7 mouse cellular contexts compared by ENCODE assay signal in the genomic region with DNA sequence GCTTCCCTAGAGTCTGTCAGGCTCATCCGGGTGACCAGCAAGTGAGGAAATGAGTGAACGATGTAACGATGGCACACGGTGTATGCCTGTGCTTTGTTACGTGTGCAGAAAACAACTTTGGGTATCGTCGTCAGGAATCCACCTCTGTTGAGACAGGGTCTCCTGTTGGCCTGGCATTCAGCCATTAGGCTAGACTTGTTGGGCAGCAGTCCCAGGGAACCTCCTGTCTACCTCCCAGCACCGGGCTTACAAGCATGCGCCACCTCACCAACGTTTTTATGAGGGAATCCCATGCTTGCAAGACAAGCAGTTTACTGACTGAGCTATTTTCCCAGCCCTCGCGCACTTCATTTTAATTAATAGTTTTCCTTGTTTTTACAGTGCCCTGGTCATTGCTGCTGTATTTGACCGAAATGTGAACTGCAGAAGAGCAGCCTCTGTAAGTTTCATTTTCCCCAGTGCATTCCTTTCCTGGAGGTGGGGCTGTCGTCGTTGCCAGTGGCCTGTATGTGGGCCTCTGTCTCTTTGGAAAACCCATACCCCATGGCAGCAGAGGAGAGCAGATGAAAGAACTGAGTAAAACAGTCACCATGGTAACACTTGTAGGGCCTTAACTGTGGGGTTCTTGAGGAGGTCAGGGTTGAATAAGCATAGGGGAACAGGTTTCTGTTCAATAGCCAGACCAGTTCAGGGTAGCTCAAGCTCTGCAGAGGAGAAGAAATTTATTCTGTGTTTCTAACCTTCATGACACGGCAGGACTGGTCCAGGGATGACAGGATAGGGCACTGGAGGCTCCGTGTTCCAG. TPM values are rescaled to one million over a fixed set of nuclear protein-coding genes. Genes with fewer than 3 reads are reported as not detected.
A peak's percentile ranks its signal among the peaks of the same experiment; 100 is the strongest.
DNase-seq lines count a peak whose midpoint lies in the region; ATAC-seq and TF ChIP-seq lines count a peak whose summit lies in the region.

No protein-coding gene starts in this region.

- H3K4me2 ChIP-seq in forebrain, embryonic 13.5 days, result peak overlapping the region; percentile 33
- H3K4me2 ChIP-seq in liver, embryonic 12.5 days, result peak overlapping the region; percentile 49; the same call in 1 of the 2 replicates
- 0 out of 2 replicates have a peak overlapping the region, but pooled peaks have one; percentile 5 for H3K4me2 ChIP-seq in stomach, postnatal 0 days (replicated peaks; ENCODE audit: low read depth)

- ATAC-seq in megakaryocyte, adult 5-6 weeks (ENCODE audit: poor library complexity, severe bottlenecking), result no peak
- peak; percentile 80 for ATAC-seq in forebrain, embryonic 13.5 days
- ATAC-seq in liver, embryonic 12.5 days, result no peak
- peak; percentile 45 for ATAC-seq in stomach, postnatal 0 days (ENCODE audit: low FRiP score, low TSS enrichment)

- H3K9ac ChIP-seq in forebrain, embryonic 13.5 days, result no peak overlapping the region
- no peak overlapping the region for H3K9ac ChIP-seq in liver, embryonic 12.5 days
- no peak overlapping the region for H3K9ac ChIP-seq in stomach, postnatal 0 days (ENCODE audit: low read length)

- peaks cover 97% of the 10 kb centered on the region for H3K4me1 ChIP-seq in megakaryocyte, embryonic 14.5 days
- peaks cover 33% of the 10 kb centered on the region for H3K4me1 ChIP-seq in forebrain, embryonic 13.5 days
- peaks cover 86% of the 10 kb centered on the region for H3K4me1 ChIP-seq in liver, embryonic 12.5 days
- no peaks in the 10 kb centered on the region; the same call in 1 of the 2 replicates for H3K4me1 ChIP-seq in stomach, postnatal 0 days (replicated peaks; ENCODE audit: control insufficient read depth, insufficient read depth)

- H3K9me3 ChIP-seq in megakaryocyte, embryonic 14.5 days, result no peaks in the 10 kb centered on the region
- H3K9me3 ChIP-seq in forebrain, embryonic 13.5 days (replicated peaks), result no peaks in the 10 kb centered on the region
- H3K9me3 ChIP-seq in liver, embryonic 12.5 days (replicated peaks), result no peaks in the 10 kb centered on the region
- H3K9me3 ChIP-seq in stomach, postnatal 0 days (ENCODE audit: control insufficient read depth, low read length), result no peaks in the 10 kb centered on the region

- H3K36me3 ChIP-seq in megakaryocyte, embryonic 14.5 days (replicated peaks; ENCODE audit: low read length), result peaks cover 26% of the 10 kb centered on the region
- no peaks in the 10 kb centered on the region for H3K36me3 ChIP-seq in forebrain, embryonic 13.5 days (ENCODE audit: poor library complexity, severe bottlenecking)
- peaks cover 19% of the 10 kb centered on the region for H3K36me3 ChIP-seq in liver, embryonic 12.5 days
- H3K36me3 ChIP-seq in stomach, postnatal 0 days (ENCODE audit: control insufficient read depth, insufficient read depth, low read length), result no peaks in the 10 kb centered on the region

- peak overlapping the region; percentile 66 for H3K27ac ChIP-seq in forebrain, embryonic 13.5 days
- peak overlapping the region; percentile 97 for H3K27ac ChIP-seq in liver, embryonic 12.5 days
- peak overlapping the region; percentile 56 for H3K27ac ChIP-seq in stomach, postnatal 0 days (replicated peaks)

- 43% methylated on average over 17 of the region's 17 CpGs for WGBS in forebrain, embryonic 13.5 days
- 85% methylated on average over 17 of the region's 17 CpGs for WGBS in liver, embryonic 12.5 days (ENCODE audit: insufficient replicate concordance)
- 43% methylated on average over 17 of the region's 17 CpGs for WGBS in stomach, postnatal 0 days

- H3K4me3 ChIP-seq in megakaryocyte, embryonic 14.5 days (replicated peaks), result peak overlapping the region; percentile 11
- H3K4me3 ChIP-seq in forebrain, embryonic 13.5 days, result no peak overlapping the region
- H3K4me3 ChIP-seq in liver, embryonic 12.5 days, result no peak overlapping the region
- H3K4me3 ChIP-seq in stomach, postnatal 0 days (ENCODE audit: low read depth, low read length), result no peak overlapping the region

- DNase-seq in stomach, postnatal 0 days (ENCODE audit: low spot score), result peak; percentile 44
- no peak for DNase-seq in frontal cortex, postnatal 25 days (ENCODE audit: low spot score in 2 of 2)
- DNase-seq in thymus, postnatal 14 days, result no peak

- no peak; the same call in none of the 2 replicates for TF ChIP-seq CTCF in stomach, postnatal 0 days (IDR thresholded peaks at IDR 0.05; ENCODE audit: low read depth)

- TF ChIP-seq EP300 in stomach, postnatal 0 days (optimal IDR thresholded peaks at IDR 0.05), result no peak

- no peaks in the 10 kb centered on the region for H3K27me3 ChIP-seq in megakaryocyte, embryonic 14.5 days (replicated peaks)
- H3K27me3 ChIP-seq in forebrain, embryonic 13.5 days, result no peaks in the 10 kb centered on the region
- no peaks in the 10 kb centered on the region for H3K27me3 ChIP-seq in liver, embryonic 12.5 days (replicated peaks)
- H3K27me3 ChIP-seq in stomach, postnatal 0 days (ENCODE audit: control insufficient read depth, insufficient read depth, low read length), result no peaks in the 10 kb centered on the region

RNA-seq across cellular contexts. Expression of a gene that starts 30.9 kb away (rescaled TPM):
- 0.09 TPM in 1 of 2 replicates, not detected in the other for polyA plus RNA-seq in megakaryocyte, embryonic 14.5 days (2012; ENCODE audit: insufficient read depth, low replicate concordance)
- 0.75 and 1.6 TPM in 2 replicates for total RNA-seq in megakaryocyte, adult 5-6 weeks (2015)
- 0.07 and 0.24 TPM in 2 replicates for total RNA-seq in megakaryocyte, adult 5-6 weeks (2017)
- polyA plus RNA-seq in forebrain, embryonic 13.5 days (2015; fragmentation: Nextera tagmentation; extraction: Ambion mirVana), result 0.19 and 0.44 TPM in 2 replicates
- 0.24 and 0.35 TPM in 2 replicates for polyA plus RNA-seq in liver, embryonic 12.5 days (2016; fragmentation: Nextera tagmentation; extraction: Ambion mirVana)
- polyA plus RNA-seq in stomach, postnatal 0 days (2015; fragmentation: Nextera tagmentation; extraction: Ambion mirVana), result 19.2 and 22.7 TPM in 2 replicates

Comparison
In these comparisons a context has a peak if more than half of its experiments do, and no peak if none do; other contexts are left out.
1. ATAC-seq: peak in forebrain, embryonic 13.5 days (single experiment) and stomach, postnatal 0 days (single experiment); none in megakaryocyte, adult 5-6 weeks (single experiment) and liver, embryonic 12.5 days (single experiment).
2. RNA of a gene that starts 30.9 kb away (polyA plus RNA-seq): 19.2 to 22.7 TPM in stomach, postnatal 0 days; 0.24 to 0.35 TPM in liver, embryonic 12.5 days, 0.19 to 0.44 TPM in forebrain, embryonic 13.5 days and 0.09 TPM in megakaryocyte, embryonic 14.5 days; every median in the first group is over 10 times any median in the second.
3. Peak in every context shown above with its lines, with median percentiles within 50 percentile points of each other: H3K27ac ChIP-seq and H3K4me2 ChIP-seq.